Mouse (Mus musculus) midbrain, embryonic 13.5 days (tissue): ENCODE measurements around the gene Prm3. TPM values are rescaled to one million over a fixed set of nuclear protein-coding genes. Genes with fewer than 3 reads are reported as not detected.
"Not testable (repeated sequence)": the region's sequence is repeated elsewhere in the genome, so short reads cannot be mapped to it uniquely, and the experiment has no call there.

Experiments used
- ATAC-seq: fragments of 200-750 bp; cut with Nextera tagmentation; 2 replicates; pipeline ENCODE4 v1.8.0; 2017; ENCODE audit warnings: mild to moderate bottlenecking, moderate TSS enrichment, moderate library complexity
- H3K27ac ChIP-seq: fragments of 300-500 bp; sonication (generic); 2 replicates; pipeline ENCODE4 v1.5.1; 2015; ENCODE audit warnings: inconsistent platforms, mild to moderate bottlenecking, moderate library complexity
- H3K27me3 ChIP-seq: fragments of 300-500 bp; sonication (generic); 2 replicates; pipeline ENCODE4 v1.6.1; 2015; ENCODE audit warnings: mild to moderate bottlenecking, inconsistent platforms
- H3K36me3 ChIP-seq: fragments of 300-500 bp; sonication (generic); 2 replicates; pipeline ENCODE4 v1.6.1; 2015; ENCODE audit warnings: mild to moderate bottlenecking, inconsistent platforms
- H3K4me1 ChIP-seq: fragments of 300-500 bp; sonication (generic); replicated peaks from 2 replicates; pipeline ENCODE4 v1.6.1; 2015; ENCODE audit warnings: inconsistent platforms
- H3K4me2 ChIP-seq: fragments of 300-500 bp; sonication (generic); replicated peaks from 2 replicates; pipeline ENCODE4 v1.6.1; 2015; ENCODE audit warnings: moderate library complexity, mild to moderate bottlenecking, inconsistent platforms
- H3K4me3 ChIP-seq: fragments of 300-500 bp; sonication (generic); replicated peaks from 2 replicates; pipeline ENCODE4 v1.5.1; 2015; ENCODE audit warnings: mild to moderate bottlenecking, inconsistent platforms
- H3K9ac ChIP-seq: fragments of 300-500 bp; sonication (generic); replicated peaks from 2 replicates; pipeline ENCODE4 v1.6.1; 2015; ENCODE audit warnings: mild to moderate bottlenecking, inconsistent platforms
- H3K9me3 ChIP-seq: fragments of 300-500 bp; sonication (generic); 2 replicates; pipeline ENCODE4 v1.6.1; 2016; ENCODE audit warnings: mild to moderate bottlenecking, inconsistent platforms
- WGBS: fragments of 180-500 bp; shearing (Covaris S2); methylation state at CpG from one replicate; pipeline ENCODE4 v1.1.7; 2015; 5-methylcytosine and 5-hydroxymethylcytosine counted together
- polyA plus RNA-seq: library from polyadenylated mRNA; unstranded; fragments of >200 nt; fragmentation: Nextera tagmentation; extraction: Ambion mirVana; gene quantifications from 2 replicates; pipeline ENCODE4 v1.2.1, GENCODE M21; 2015

Gene Prm3
- polyA plus RNA-seq, 1 experiment from 2014 or later: not detected

DNA sequence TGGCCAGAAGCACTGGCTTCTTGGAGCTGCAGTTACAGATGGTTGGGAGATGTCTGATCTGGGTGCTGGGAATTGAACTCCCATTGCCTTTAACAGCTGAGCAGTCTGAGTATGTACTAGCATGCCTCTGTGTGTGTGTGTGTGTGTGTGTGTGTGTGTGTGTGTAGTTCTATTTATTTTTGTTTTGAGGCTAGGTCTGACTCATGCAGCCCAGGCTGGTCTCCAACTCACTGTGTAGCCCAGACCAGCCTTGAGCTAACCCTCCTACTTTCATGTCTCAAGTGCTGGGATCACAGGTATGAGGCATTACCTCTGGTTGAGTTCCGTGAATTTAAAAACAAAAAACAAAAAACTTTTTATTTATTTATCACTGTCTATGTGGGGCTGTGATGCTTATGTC lies 33.8 kb upstream of the Prm3 start:
- Histone ChIP-seq H3K4me3 (no peak overlapping the region), H3K9ac (no peak overlapping the region)
- 85% methylated on average over 1 of the region's 1 CpGs for WGBS

DNA sequence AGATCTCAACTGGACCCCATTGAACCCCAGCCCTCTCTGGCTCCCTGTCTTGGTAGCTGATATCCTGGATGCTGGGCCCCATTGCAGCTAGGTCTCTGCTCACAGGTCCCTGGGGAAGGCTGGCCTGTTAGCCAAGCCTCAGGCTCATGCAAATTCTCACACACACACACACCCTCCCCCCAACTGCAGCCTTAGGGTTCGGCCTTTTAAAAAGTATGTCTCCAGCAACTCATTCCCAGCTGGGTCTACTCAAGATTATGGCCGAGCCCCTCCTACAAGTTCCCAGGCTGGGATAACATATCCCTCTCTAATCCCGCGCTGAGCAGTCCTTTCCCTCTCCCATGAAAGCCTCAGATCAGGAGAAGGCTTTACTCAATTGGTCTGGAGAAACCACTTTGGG lies 30.7 kb upstream of the Prm3 start:
- Histone ChIP-seq H3K9me3 (no peaks in the 10 kb centered on the region), H3K27me3 (no peaks in the 10 kb centered on the region), H3K9ac (no peak overlapping the region), H3K27ac (no peak overlapping the region), H3K4me2 (no peak overlapping the region), H3K4me3 (no peak overlapping the region), H3K4me1 (no peaks in the 10 kb centered on the region), H3K36me3 (no peaks in the 10 kb centered on the region)
- WGBS: 66% methylated on average over 4 of the region's 4 CpGs
- no peak for ATAC-seq

More for the DNA sequence above, 33.8 kb upstream of the Prm3 start:
- Histone ChIP-seq H3K36me3 (no peaks in the 10 kb centered on the region), H3K27ac (no peak overlapping the region), H3K27me3 (no peaks in the 10 kb centered on the region), H3K9me3 (no peaks in the 10 kb centered on the region), H3K4me2 (no peak overlapping the region), H3K4me1 (no peaks in the 10 kb centered on the region)
- ATAC-seq: no peak

DNA sequence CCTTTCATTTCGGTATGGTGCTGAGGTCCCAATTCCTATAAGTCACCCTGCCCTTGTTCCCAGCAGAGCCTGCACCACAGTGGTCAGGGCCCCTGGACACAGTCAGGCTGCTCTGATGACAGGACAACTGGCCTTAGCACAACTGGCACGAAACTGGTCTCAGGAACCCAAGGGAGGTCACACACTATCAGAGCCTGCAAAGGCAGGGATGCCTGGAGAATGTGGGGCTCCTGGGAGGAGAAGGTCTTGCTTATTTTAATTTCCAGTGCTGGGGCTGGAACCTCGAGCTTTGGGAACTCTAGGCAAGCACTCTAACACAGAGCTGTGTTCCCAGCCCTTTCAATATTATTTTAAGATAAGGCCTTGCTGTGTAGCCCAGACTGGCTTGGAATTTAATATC lies 29.3 kb upstream of the Prm3 start:
- no peak for ATAC-seq
- WGBS: 82% methylated on average over 3 of the region's 3 CpGs

DNA sequence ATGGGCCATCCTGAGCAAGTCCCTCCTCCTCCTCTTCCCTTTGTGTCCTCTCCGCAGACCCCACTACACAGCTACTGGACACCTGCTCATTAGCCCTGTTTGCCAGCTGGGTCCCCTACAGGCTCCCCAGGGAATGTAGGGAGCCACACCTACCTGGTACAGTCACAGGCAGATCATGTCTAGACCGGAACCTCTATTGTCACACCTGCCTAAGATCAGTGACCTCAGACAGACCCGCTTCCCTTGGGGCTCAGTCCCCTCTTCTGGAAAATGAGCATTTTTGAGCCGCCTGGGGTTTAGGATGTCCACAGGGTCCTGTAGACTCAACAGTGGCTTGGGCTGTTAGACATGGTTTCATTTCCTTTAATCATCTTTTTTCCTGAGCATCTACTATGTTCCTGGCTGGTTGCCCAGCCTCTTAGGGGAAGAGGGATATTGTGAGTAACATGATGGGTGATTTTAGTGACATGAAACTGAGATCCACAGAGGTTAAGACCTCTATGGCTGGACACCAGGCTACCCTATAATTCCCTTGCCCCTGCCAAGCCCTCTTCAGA lies 27.9 kb upstream of the Prm3 start:
- Histone ChIP-seq H3K9ac (no peak overlapping the region), H3K4me3 (no peak overlapping the region), H3K36me3 (no peaks in the 10 kb centered on the region), H3K4me2 (no peak overlapping the region), H3K27me3 (no peaks in the 10 kb centered on the region), H3K9me3 (no peaks in the 10 kb centered on the region), H3K27ac (no peak overlapping the region), H3K4me1 (no peaks in the 10 kb centered on the region)
- 88% methylated on average over 4 of the region's 4 CpGs for WGBS
- no peak for ATAC-seq

More for the DNA sequence above, 29.3 kb upstream of the Prm3 start:
- no peaks in the 10 kb centered on the region for H3K9me3 ChIP-seq
- H3K9ac ChIP-seq: no peak overlapping the region
- no peak overlapping the region for H3K27ac ChIP-seq
- no peaks in the 10 kb centered on the region for H3K36me3 ChIP-seq
- no peaks in the 10 kb centered on the region for H3K4me1 ChIP-seq
- no peak overlapping the region for H3K4me3 ChIP-seq
- H3K4me2 ChIP-seq: no peak overlapping the region
- no peaks in the 10 kb centered on the region for H3K27me3 ChIP-seq

DNA sequence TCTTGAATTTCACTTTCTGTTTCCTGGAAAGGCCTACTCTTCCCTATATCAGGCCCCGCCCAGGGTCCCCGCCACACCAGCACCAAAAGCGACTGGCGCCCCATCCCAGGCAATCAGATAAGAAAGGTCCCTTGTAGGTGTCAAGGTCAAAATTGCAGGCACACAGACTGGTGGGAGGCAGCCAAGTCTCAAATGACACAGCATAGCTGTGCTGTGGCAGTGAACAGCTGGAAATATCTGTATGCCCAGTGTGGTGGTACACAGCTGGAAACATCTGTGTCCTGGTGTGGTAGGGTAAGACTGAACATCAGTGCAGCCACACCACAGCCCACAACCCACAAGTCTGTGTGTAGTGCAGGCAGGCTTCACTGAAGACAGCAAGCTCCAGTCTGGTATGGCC lies 24.1 kb upstream of the Prm3 start:
- H3K4me3 ChIP-seq: no peak overlapping the region
- no peak overlapping the region for H3K4me2 ChIP-seq
- ATAC-seq: no peak
- H3K36me3 ChIP-seq: no peaks in the 10 kb centered on the region
- H3K9ac ChIP-seq: no peak overlapping the region
- H3K4me1 ChIP-seq: no peaks in the 10 kb centered on the region
- no peaks in the 10 kb centered on the region for H3K27me3 ChIP-seq
- H3K9me3 ChIP-seq: no peaks in the 10 kb centered on the region
- WGBS: 91% methylated on average over 4 of the region's 4 CpGs
- H3K27ac ChIP-seq: no peak overlapping the region

DNA sequence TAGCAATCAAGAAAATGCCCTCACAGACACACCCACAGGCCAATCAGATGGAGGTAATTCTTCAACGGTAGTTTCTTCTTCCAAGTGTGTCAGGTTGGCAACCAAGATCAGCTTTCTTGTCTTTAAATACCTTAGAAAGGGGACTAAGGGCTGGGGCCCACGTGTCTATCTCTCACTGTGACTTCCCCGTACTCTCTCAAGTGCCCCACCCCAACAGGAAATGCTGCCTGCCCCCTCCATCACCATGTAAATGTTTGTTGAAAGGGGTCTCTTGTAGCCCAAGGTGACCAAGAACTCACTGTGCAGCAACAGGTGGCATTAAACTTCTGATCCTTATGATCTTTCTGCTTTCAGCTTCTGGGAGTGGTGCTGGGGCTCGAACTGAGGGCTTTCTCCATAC lies 23.0 kb upstream of the Prm3 start:
- Histone ChIP-seq H3K9me3 (no peaks in the 10 kb centered on the region), H3K4me3 (no peak overlapping the region)
- ATAC-seq: no peak

DNA sequence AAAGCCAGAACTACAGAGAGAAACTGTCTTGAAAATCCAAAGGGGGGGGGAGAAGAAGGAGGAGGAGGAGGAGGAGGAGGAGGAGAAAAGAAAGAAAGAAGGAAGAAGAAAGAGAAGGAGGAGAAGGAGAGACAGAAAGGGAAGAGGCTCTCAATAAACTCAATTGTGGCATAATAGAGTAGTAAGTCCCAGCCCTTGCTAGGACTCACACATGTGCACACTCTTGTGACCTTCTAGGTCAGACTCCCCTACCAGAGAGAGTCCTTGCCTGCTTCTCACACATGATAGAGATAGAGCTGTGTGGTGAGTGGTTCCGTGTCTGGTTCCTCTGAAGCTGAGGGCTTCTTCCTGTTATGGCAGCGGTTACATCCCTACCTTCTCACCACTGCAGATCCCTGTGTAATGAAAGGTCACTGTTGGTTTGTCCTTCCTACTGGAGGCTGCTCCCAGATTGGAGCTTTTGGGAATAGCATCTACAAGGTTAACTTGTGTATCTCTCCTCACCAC lies 22.2 kb upstream of the Prm3 start, which contains the start of gene Gm11172:
Gm11172 (plus strand) TSS at position 51 of the 507 bp plus-strand sequence.
- Histone ChIP-seq H3K27ac (no peak within 1 kb of the TSS), H3K9me3 (no peaks in the 10 kb centered on the region), H3K27me3 (no peaks in the 10 kb centered on the region), H3K4me2 (no peak within 1 kb of the TSS), H3K36me3 (no peaks in the 10 kb centered on the region), H3K4me1 (no peaks in the 10 kb centered on the region), H3K4me3 (no peak within 1 kb of the TSS), H3K9ac (no peak within 1 kb of the TSS)
- ATAC-seq: no peak
- WGBS: 100% methylated on average over 2 of the region's 2 CpGs

More for the DNA sequence above, 23.0 kb upstream of the Prm3 start:
- WGBS: 83% methylated on average over 4 of the region's 4 CpGs
- no peaks in the 10 kb centered on the region for H3K4me1 ChIP-seq
- H3K4me2 ChIP-seq: no peak overlapping the region
- no peak overlapping the region for H3K9ac ChIP-seq
- H3K27ac ChIP-seq: no peak overlapping the region
- H3K27me3 ChIP-seq: no peaks in the 10 kb centered on the region
- no peaks in the 10 kb centered on the region for H3K36me3 ChIP-seq

DNA sequence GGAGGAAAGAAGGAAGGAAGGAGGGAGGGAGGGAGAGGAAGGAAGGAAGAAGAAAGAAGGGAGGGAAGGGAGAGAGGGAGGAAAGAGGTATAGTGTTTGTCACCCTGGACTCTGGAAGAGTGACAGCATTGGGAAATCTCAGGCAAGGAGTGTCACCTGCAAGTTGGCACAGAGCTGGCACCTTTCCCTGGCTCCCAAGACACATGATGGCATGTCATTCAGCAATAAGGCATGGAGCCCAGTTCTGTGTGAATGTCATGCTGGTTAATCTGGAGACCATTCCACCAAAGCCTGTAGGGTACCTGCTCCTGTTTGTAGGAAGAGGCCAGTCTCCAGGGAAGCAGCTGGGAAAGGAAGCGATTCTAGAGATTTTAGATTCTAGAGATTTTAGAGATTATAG lies 19.7 kb upstream of the Prm3 start:
- no peak for ATAC-seq
- no peaks in the 10 kb centered on the region for H3K9me3 ChIP-seq
- 96% methylated on average over 1 of the region's 1 CpGs for WGBS

DNA sequence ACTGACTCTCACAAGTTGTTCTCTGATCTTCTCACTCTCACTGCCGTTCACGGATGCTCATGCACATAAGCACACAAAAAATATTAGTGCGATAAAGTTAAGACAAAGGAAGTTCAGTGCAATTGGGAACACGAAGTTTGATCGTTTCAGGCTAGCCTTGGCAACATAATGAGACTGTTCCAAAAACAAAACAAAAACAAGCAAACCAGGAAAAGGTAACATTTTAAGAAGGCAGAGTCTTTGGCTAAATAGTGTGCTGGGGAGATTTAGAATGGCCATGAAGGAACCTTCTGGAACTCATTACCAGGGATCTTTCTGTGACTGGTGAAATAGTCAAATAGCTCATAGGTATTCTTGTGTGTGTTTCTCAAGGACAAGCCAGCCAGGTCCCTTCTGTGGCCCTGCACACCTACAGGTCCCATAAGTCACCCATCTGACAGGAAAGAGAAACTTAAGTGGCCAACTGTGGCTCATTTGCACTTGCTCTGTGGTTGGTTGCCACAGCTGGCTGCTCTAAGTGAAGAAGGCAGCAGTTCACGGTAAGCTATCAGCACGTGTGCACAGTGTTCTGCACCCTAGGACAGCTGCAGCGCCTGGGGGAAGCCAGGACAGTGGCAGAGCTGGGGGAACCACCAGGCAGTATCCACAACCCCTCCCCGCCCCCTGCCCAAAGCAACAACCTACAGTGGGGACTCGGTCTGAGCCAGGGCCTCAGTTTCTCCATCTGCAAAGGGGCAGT lies 15.2 kb upstream of the Prm3 start, which contains the start of gene Prm1:
Prm1 (minus strand) TSS at position 51 of the 739 bp plus-strand sequence.
- no peaks in the 10 kb centered on the region for H3K27me3 ChIP-seq

More for the DNA sequence above, 19.7 kb upstream of the Prm3 start:
- no peak overlapping the region for H3K9ac ChIP-seq
- no peaks in the 10 kb centered on the region for H3K4me1 ChIP-seq
- no peaks in the 10 kb centered on the region for H3K36me3 ChIP-seq
- H3K4me3 ChIP-seq: no peak overlapping the region
- no peak overlapping the region for H3K4me2 ChIP-seq
- no peak overlapping the region for H3K27ac ChIP-seq
- H3K27me3 ChIP-seq: no peaks in the 10 kb centered on the region

DNA sequence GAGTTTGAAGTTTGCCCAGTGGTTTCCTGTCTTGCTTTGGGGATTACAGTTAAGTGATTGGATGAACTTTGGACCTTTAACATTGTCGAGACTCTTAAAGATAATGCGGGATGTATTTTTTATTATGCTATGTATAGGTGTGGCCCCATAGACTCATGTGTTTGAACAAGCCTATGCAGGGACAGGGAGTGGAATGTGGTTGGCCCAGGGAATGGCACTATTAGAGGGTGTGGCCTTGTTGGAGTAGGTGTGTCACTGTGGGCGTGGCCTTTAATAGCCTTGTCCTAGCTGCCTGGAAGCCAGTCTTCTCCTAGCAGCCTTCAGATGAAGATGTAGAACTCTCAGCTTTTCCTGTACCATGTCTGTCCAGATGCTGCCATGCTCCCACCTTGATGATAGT lies 11.7 kb upstream of the Prm3 start:
- WGBS: 91% methylated on average over 3 of the region's 3 CpGs
- not testable (repeated sequence) for H3K4me3 ChIP-seq, H3K4me1 ChIP-seq, ATAC-seq, H3K9ac ChIP-seq, H3K27ac ChIP-seq, H3K27me3 ChIP-seq, H3K9me3 ChIP-seq, H3K4me2 ChIP-seq, H3K36me3 ChIP-seq

More for the DNA sequence above, 15.2 kb upstream of the Prm3 start, which contains the start of gene Prm1:
- Histone ChIP-seq H3K9ac (no peak within 1 kb of the TSS), H3K4me3 (no peak within 1 kb of the TSS), H3K4me1 (no peaks in the 10 kb centered on the region), H3K27ac (no peak within 1 kb of the TSS), H3K4me2 (no peak within 1 kb of the TSS), H3K9me3 (no peaks in the 10 kb centered on the region), H3K36me3 (no peaks in the 10 kb centered on the region)
- no peak for ATAC-seq
- WGBS: 85% methylated on average over 10 of the region's 10 CpGs

DNA sequence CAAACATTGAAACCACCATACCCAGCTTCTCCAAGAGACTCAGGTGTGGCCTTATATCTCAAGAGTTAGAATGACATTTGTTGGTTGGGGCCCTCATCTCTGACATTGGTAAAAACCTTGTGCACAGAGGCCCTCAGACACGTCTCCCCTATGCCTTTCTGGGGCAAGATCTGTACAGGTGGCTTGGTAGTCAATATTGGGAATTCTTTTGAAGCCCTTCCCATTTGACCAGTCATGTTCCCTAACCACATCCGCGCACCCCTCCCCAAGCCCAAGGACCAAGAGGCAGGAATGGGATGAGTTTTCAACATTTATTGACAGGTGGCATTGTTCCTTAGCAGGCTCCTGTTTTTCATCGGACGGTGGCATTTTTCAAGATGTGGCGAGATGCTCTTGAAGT lies 5.3 kb upstream of the Prm3 start, which contains the start of gene Prm2:
Prm2 (minus strand) TSS at position 101 of the 400 bp plus-strand sequence.
- no peaks in the 10 kb centered on the region for H3K4me1 ChIP-seq
- no peak for ATAC-seq
- no peaks in the 10 kb centered on the region for H3K36me3 ChIP-seq
- no peak within 1 kb of the TSS for H3K4me3 ChIP-seq
- no peaks in the 10 kb centered on the region; the same call in 1 of the 2 replicates for H3K9me3 ChIP-seq
- H3K4me2 ChIP-seq: no peak within 1 kb of the TSS
- peaks cover 11% of the 10 kb centered on the region; the same call in 1 of the 2 replicates for H3K27me3 ChIP-seq
- H3K9ac ChIP-seq: no peak within 1 kb of the TSS
- no peak within 1 kb of the TSS for H3K27ac ChIP-seq
- WGBS: 84% methylated on average over 6 of the region's 6 CpGs

DNA sequence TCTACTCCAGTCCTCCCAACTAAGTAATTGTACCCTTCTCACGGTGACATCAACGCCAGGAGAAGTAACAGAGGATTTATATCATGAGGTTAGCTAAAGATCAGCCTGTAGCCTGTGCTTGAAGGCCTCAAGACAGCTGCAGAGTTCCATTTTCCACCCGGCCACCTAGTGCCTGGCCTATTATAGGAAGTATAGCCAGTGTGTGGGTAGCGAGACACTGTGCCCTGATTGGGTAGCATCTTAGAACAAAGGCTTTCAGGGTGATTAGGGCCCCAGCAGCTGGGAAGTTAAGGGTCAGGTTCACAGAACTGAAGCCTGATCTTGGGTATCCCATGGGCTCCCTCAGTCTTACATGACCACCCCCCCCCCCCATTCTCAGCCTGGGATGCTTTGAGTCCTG lies 1.8 kb downstream of the Prm3 start:
- Histone ChIP-seq H3K4me3 (no peak overlapping the region), H3K9ac (no peak overlapping the region), H3K4me2 (no peak overlapping the region), H3K27ac (no peak overlapping the region), H3K9me3 (no peaks in the 10 kb centered on the region; the same call in 1 of the 2 replicates), H3K36me3 (no peaks in the 10 kb centered on the region), H3K4me1 (peaks cover 15% of the 10 kb centered on the region), H3K27me3 (peaks cover 11% of the 10 kb centered on the region)
- ATAC-seq: no peak
- 57% methylated on average over 4 of the region's 4 CpGs for WGBS
